ENCODE assay signal across 28 mouse cellular contexts in genomic region chr4:64684654-64685053, GRCm38 (mm10).
"Had no signal": no experiment of that assay in that cellular context is flagged by ENCODE, and none has a peak within 500 bp of the region (broad histone marks: within the 10 kb centered on the region; RNA-seq: fewer than 3 reads in every experiment).

No protein-coding gene starts in this region.

- H3K4me1 ChIP-seq: heart, embryonic 10.5 days; heart, embryonic 12.5 days; hindbrain, embryonic 10.5 days; hindbrain, embryonic 12.5 days; intestine, embryonic 15.5 days; liver, embryonic 12.5 days had no signal

- H3K9me3 ChIP-seq: heart, embryonic 10.5 days; heart, embryonic 12.5 days; hindbrain, embryonic 10.5 days; hindbrain, embryonic 12.5 days; intestine, embryonic 15.5 days; limb, embryonic 13.5 days; limb, embryonic 15.5 days; liver, embryonic 12.5 days had no signal

- ATAC-seq: hindbrain, embryonic 16.5 days; inflammation-experienced regulatory T-cells, adult 6 months; intestine, embryonic 15.5 days; intestine, postnatal 0 days; liver, embryonic 12.5 days had no signal

- DNase-seq: gastrocnemius, adult 2 months; gastrocnemius, postnatal 10 days; gastrocnemius, postnatal 25 days; heart, adult 18-20 months; heart, postnatal 10 days; heart, postnatal 4 days; kidney, adult 18-20 months; kidney, adult 8-10 months; kidney, postnatal 10 days; kidney, postnatal 25 days; kidney, postnatal 4 days; layer of hippocampus, adult 9-11 months; layer of hippocampus, postnatal 36 days; left cerebral cortex, postnatal 4 days had no signal

- H3K36me3 ChIP-seq: heart, embryonic 10.5 days; heart, embryonic 12.5 days; hindbrain, embryonic 10.5 days; hindbrain, embryonic 12.5 days; intestine, embryonic 15.5 days; limb, embryonic 13.5 days; limb, embryonic 15.5 days; liver, embryonic 12.5 days had no signal

- H3K9ac ChIP-seq: heart, embryonic 12.5 days; hindbrain, embryonic 12.5 days; hindbrain, embryonic 14.5 days; intestine, embryonic 15.5 days; limb, embryonic 13.5 days; limb, embryonic 15.5 days; liver, embryonic 12.5 days; liver, embryonic 14.5 days had no signal

- H3K27ac ChIP-seq: gastrocnemius, adult 2 months; heart, embryonic 10.5 days; hindbrain, embryonic 10.5 days; hindbrain, embryonic 12.5 days; hindbrain, embryonic 14.5 days; intestine, embryonic 15.5 days; layer of hippocampus, adult 2 months; limb, embryonic 13.5 days; limb, embryonic 15.5 days; liver, embryonic 12.5 days; liver, embryonic 14.5 days had no signal

- H3K4me2 ChIP-seq: heart, embryonic 12.5 days; hindbrain, embryonic 12.5 days; hindbrain, embryonic 14.5 days; intestine, embryonic 15.5 days; limb, embryonic 13.5 days; limb, embryonic 15.5 days; liver, embryonic 12.5 days had no signal

- H3K27me3 ChIP-seq: heart, embryonic 12.5 days; hindbrain, embryonic 12.5 days; intestine, embryonic 15.5 days; limb, embryonic 13.5 days; limb, embryonic 15.5 days; liver, embryonic 12.5 days had no signal

- H3K4me3 ChIP-seq: gastrocnemius, adult 2 months; heart, embryonic 10.5 days; heart, embryonic 12.5 days; hindbrain, embryonic 10.5 days; hindbrain, embryonic 12.5 days; intestine, embryonic 15.5 days; layer of hippocampus, adult 2 months; limb, embryonic 13.5 days; limb, embryonic 15.5 days; liver, embryonic 12.5 days had no signal
